Mouse (Mus musculus) cortical plate, adult 2 months (tissue): ENCODE results near the gene Fzd2.

Experiments
- CTCF ChIP-seq: fragments of 200-500 bp; IDR thresholded peaks from 2 replicates; pipeline ENCODE4 v1.5.1; 2011; ENCODE audit warnings: mild to moderate bottlenecking, control low read depth, low read length; ENCODE audit not compliant: insufficient read depth; ENCODE audit errors: extremely low read depth
- POLR2A ChIP-seq: fragments of 200-500 bp; IDR thresholded peaks from 2 replicates; pipeline ENCODE4 v1.6.1; 2011; ENCODE audit warnings: mild to moderate bottlenecking, low read length, control low read depth; ENCODE audit not compliant: insufficient read depth; ENCODE audit errors: extremely low read depth

- TF ChIP-seq POLR2A = no peak
- peak; percentile 71 for TF ChIP-seq CTCF
These were observed 25.7 kb upstream of the Fzd2 start for GRCm38 (mm10) chr11:102578341-102579118.
